Mouse (Mus musculus): ENCODE measurements around the gene Mindy3. TPM values are rescaled to one million over a fixed set of nuclear protein-coding genes. Genes with fewer than 3 reads are reported as not detected.

The Mindy3 gene
- total RNA-seq, 2 experiments from 2014 or later, result 49.8 to 56.2 TPM

- no peak for DNase-seq (ENCODE audit: low spot score in 2 of 2)
Measured at GRCm38 (mm10) chr2:12372883-12373282, 46.4 kb downstream of the Mindy3 start.

- no peak for DNase-seq (ENCODE audit: low spot score in 2 of 2)
Measured at GRCm38 (mm10) chr2:12371401-12371800, 47.9 kb downstream of the Mindy3 start.

GRCm38 (mm10) chr2:12368451-12368850 is 50.8 kb downstream of the Mindy3 start:
- no peak for DNase-seq (ENCODE audit: low spot score in 2 of 2)

- no peak for DNase-seq (ENCODE audit: low spot score in 2 of 2)
Measured at GRCm38 (mm10) chr2:12368016-12368415, 51.3 kb downstream of the Mindy3 start.

GRCm38 (mm10) chr2:12361310-12361709 is 58.0 kb downstream of the Mindy3 start:
- no peak for DNase-seq (ENCODE audit: low spot score in 2 of 2)

GRCm38 (mm10) chr2:12354837-12355236 is 64.4 kb downstream of the Mindy3 start:
- DNase-seq (ENCODE audit: low spot score in 2 of 2), result no peak

- no peak for DNase-seq (ENCODE audit: low spot score in 2 of 2)
Measured at GRCm38 (mm10) chr2:12348914-12349313, 70.4 kb downstream of the Mindy3 start.

GRCm38 (mm10) chr2:12331962-12332361 is 87.3 kb downstream of the Mindy3 start:
- no peak for DNase-seq (ENCODE audit: low spot score in 2 of 2)

- DNase-seq (ENCODE audit: low spot score in 2 of 2), result no peak
Measured at GRCm38 (mm10) chr2:12329620-12330019, 89.7 kb downstream of the Mindy3 start.

GRCm38 (mm10) chr2:12329068-12329407 is 90.2 kb downstream of the Mindy3 start:
- DNase-seq (ENCODE audit: low spot score in 2 of 2), result no peak

GRCm38 (mm10) chr2:12328355-12329067 is 90.8 kb downstream of the Mindy3 start:
- DNase-seq (ENCODE audit: low spot score in 2 of 2), result no peak

- DNase-seq (ENCODE audit: low spot score in 2 of 2), result no peak
Measured at GRCm38 (mm10) chr2:12327691-12328354, 91.4 kb downstream of the Mindy3 start.

- DNase-seq (ENCODE audit: low spot score in 2 of 2), result no peak
Measured at GRCm38 (mm10) chr2:12327216-12327615, 92.1 kb downstream of the Mindy3 start.

- no peak for DNase-seq (ENCODE audit: low spot score in 2 of 2)
Measured at GRCm38 (mm10) chr2:12325868-12326267, 93.4 kb downstream of the Mindy3 start.

GRCm38 (mm10) chr2:12325417-12325816 is 93.9 kb downstream of the Mindy3 start:
- DNase-seq (ENCODE audit: low spot score in 2 of 2), result peak in 1 of 2 experiments; percentile 10

- no peak for DNase-seq (ENCODE audit: low spot score in 2 of 2)
Measured at GRCm38 (mm10) chr2:12320914-12321313, 98.4 kb downstream of the Mindy3 start.

- no peak for DNase-seq (ENCODE audit: low spot score in 2 of 2)
Measured at GRCm38 (mm10) chr2:12318715-12319114, 100.6 kb downstream of the Mindy3 start.

GRCm38 (mm10) chr2:12318036-12318435 is 101.2 kb downstream of the Mindy3 start:
- no peak for DNase-seq (ENCODE audit: low spot score in 2 of 2)

GRCm38 (mm10) chr2:12317343-12317742 is 101.9 kb downstream of the Mindy3 start:
- no peak for DNase-seq (ENCODE audit: low spot score in 2 of 2)

GRCm38 (mm10) chr2:12316361-12316760 is 102.9 kb downstream of the Mindy3 start:
- DNase-seq (ENCODE audit: low spot score in 2 of 2), result no peak

- no peak for DNase-seq (ENCODE audit: low spot score in 2 of 2)
Measured at GRCm38 (mm10) chr2:12314028-12314427, 105.2 kb downstream of the Mindy3 start.

GRCm38 (mm10) chr2:12308466-12308865 is 110.8 kb downstream of the Mindy3 start:
- DNase-seq (ENCODE audit: low spot score in 2 of 2), result no peak

GRCm38 (mm10) chr2:12307311-12307710 is 112.0 kb downstream of the Mindy3 start:
- DNase-seq (ENCODE audit: low spot score in 2 of 2), result no peak
